23 mouse cellular contexts compared by ENCODE assay signal in genomic region chr15:98107230-98107629, GRCm38 (mm10). TPM values are rescaled to one million over a fixed set of nuclear protein-coding genes. Genes with fewer than 3 reads are reported as not detected.
DNase-seq lines count a peak whose midpoint lies in the region; ATAC-seq lines count a peak whose summit lies in the region.
"Had no signal": no experiment of that assay in that cellular context is flagged by ENCODE, and none has a peak within 500 bp of the region (broad histone marks: within the 10 kb centered on the region; RNA-seq: fewer than 3 reads in every experiment).

No protein-coding gene starts in this region.

- no peaks in the 10 kb centered on the region for H3K9me3 ChIP-seq in forebrain, embryonic 14.5 days (replicated peaks; ENCODE audit: control insufficient read depth, low read length)
- no peaks in the 10 kb centered on the region for H3K9me3 ChIP-seq in forebrain, embryonic 12.5 days
- no peaks in the 10 kb centered on the region for H3K9me3 ChIP-seq in liver, embryonic 12.5 days (replicated peaks)
- H3K9me3 ChIP-seq in intestine, embryonic 16.5 days (ENCODE audit: control insufficient read depth, low read length): no peaks in the 10 kb centered on the region
- H3K9me3 ChIP-seq in stomach, embryonic 15.5 days: no peaks in the 10 kb centered on the region
- H3K9me3 ChIP-seq: embryonic facial prominence, embryonic 12.5 days; heart, embryonic 13.5 days; limb, embryonic 15.5 days; megakaryocyte, embryonic 14.5 days had no signal

- H3K36me3 ChIP-seq in forebrain, embryonic 14.5 days (ENCODE audit: control insufficient read depth, insufficient read depth, low read length): peaks cover 4% of the 10 kb centered on the region; the same call in 1 of the 2 replicates
- H3K36me3 ChIP-seq in forebrain, embryonic 12.5 days (replicated peaks): peaks cover 4% of the 10 kb centered on the region
- H3K36me3 ChIP-seq in liver, embryonic 12.5 days: peaks cover 3% of the 10 kb centered on the region; the same call in 1 of the 2 replicates
- no peaks in the 10 kb centered on the region for H3K36me3 ChIP-seq in intestine, embryonic 16.5 days (ENCODE audit: control insufficient read depth, insufficient read depth, low read length)
- H3K36me3 ChIP-seq in stomach, embryonic 15.5 days: 0 out of 2 replicates have a peak, but pooled peaks cover 3% of the 10 kb centered on the region

- no peak for DNase-seq in forebrain, embryonic 14.5 days (ENCODE audit: low spot score)
- DNase-seq in liver: no peak
- DNase-seq in gastrocnemius, postnatal 14 days: no peak
- DNase-seq: adrenal gland, postnatal 14 days; B cell, adult 2 months; cerebellum, adult 2 months; kidney, adult 8-10 months; kidney, postnatal 36 days; thymus, postnatal 14 days had no signal

- no peak overlapping the region for H3K4me2 ChIP-seq in forebrain, embryonic 14.5 days (ENCODE audit: low read length)
- H3K4me2 ChIP-seq in forebrain, embryonic 12.5 days: no peak overlapping the region
- peak overlapping the region; percentile 90 for H3K4me2 ChIP-seq in liver, embryonic 12.5 days
- H3K4me2 ChIP-seq in intestine, embryonic 16.5 days (ENCODE audit: low read depth, low read length): peak overlapping the region; percentile 81
- peak overlapping the region; percentile 76; the same call in 1 of the 2 replicates for H3K4me2 ChIP-seq in stomach, embryonic 15.5 days

- intact Hi-C loops in gastrocnemius, postnatal 14 days (cut with DNase I; ENCODE audit: low total_unique reads): no loop called here

- peaks cover 13% of the 10 kb centered on the region; the same call in 1 of the 2 replicates for H3K4me1 ChIP-seq in forebrain, embryonic 14.5 days (ENCODE audit: control insufficient read depth, insufficient read depth, low read length)
- H3K4me1 ChIP-seq in forebrain, embryonic 12.5 days: peaks cover 26% of the 10 kb centered on the region
- H3K4me1 ChIP-seq in liver, embryonic 12.5 days: peaks cover 52% of the 10 kb centered on the region
- H3K4me1 ChIP-seq in intestine, embryonic 16.5 days (ENCODE audit: control insufficient read depth, insufficient read depth, low read length): peaks cover 14% of the 10 kb centered on the region
- H3K4me1 ChIP-seq in stomach, embryonic 15.5 days: peaks cover 12% of the 10 kb centered on the region; the same call in 1 of the 2 replicates

- H3K27ac ChIP-seq in forebrain, embryonic 14.5 days (ENCODE audit: low read depth, low read length): no peak overlapping the region
- no peak overlapping the region for H3K27ac ChIP-seq in forebrain, embryonic 12.5 days
- peak overlapping the region; percentile 75; the same call in 1 of the 2 replicates for H3K27ac ChIP-seq in liver, embryonic 12.5 days
- peak overlapping the region; percentile 70 for H3K27ac ChIP-seq in intestine, embryonic 16.5 days (ENCODE audit: low read length)
- 0 out of 2 replicates have a peak overlapping the region, but pooled peaks have one; percentile 36 for H3K27ac ChIP-seq in stomach, embryonic 15.5 days

- 78% methylated on average over 6 of the region's 6 CpGs for WGBS in forebrain, embryonic 14.5 days
- WGBS in forebrain, embryonic 12.5 days: 80% methylated on average over 6 of the region's 6 CpGs
- 71% methylated on average over 6 of the region's 6 CpGs for WGBS in liver, embryonic 12.5 days (ENCODE audit: insufficient replicate concordance)
- 61% methylated on average over 6 of the region's 6 CpGs for WGBS in intestine, embryonic 16.5 days
- 62% methylated on average over 6 of the region's 6 CpGs for WGBS in stomach, embryonic 15.5 days

- no peak for ATAC-seq in forebrain, embryonic 14.5 days
- no peak for ATAC-seq in forebrain, embryonic 12.5 days (ENCODE audit: low FRiP score)
- no peak for ATAC-seq in liver, embryonic 12.5 days
- ATAC-seq in intestine, embryonic 16.5 days: peak; percentile 65
- no peak for ATAC-seq in stomach, embryonic 15.5 days (ENCODE audit: insufficient read depth, low FRiP score, low read depth)
- no peak for ATAC-seq in monocyte, adult 5-6 weeks (replicated peaks; ENCODE audit: insufficient number of reproducible peaks, low FRiP score, low TSS enrichment, poor library complexity, severe bottlenecking)
- ATAC-seq: activated CD4-positive, CD25-positive, alpha-beta regulatory T cell, adult 4 months; lung, postnatal 0 days; Patski had no signal

- H3K9ac ChIP-seq in forebrain, embryonic 14.5 days (ENCODE audit: low read length): peak overlapping the region; percentile 84; the same call in 1 of the 2 replicates
- H3K9ac ChIP-seq in forebrain, embryonic 12.5 days: no peak overlapping the region
- H3K9ac ChIP-seq in liver, embryonic 12.5 days: 0 out of 2 replicates have a peak overlapping the region, but pooled peaks have one; percentile 14
- 0 out of 2 replicates have a peak overlapping the region, but pooled peaks have one; percentile 84 for H3K9ac ChIP-seq in intestine, embryonic 16.5 days (ENCODE audit: low read depth, low read length)
- H3K9ac ChIP-seq in stomach, embryonic 15.5 days: no peak overlapping the region
- H3K9ac ChIP-seq: limb, embryonic 15.5 days had no signal

- H3K4me3 ChIP-seq in forebrain, embryonic 14.5 days (ENCODE audit: low read depth, low read length): no peak overlapping the region
- H3K4me3 ChIP-seq in forebrain, embryonic 12.5 days (replicated peaks): no peak overlapping the region
- H3K4me3 ChIP-seq in liver, embryonic 12.5 days: no peak overlapping the region
- H3K4me3 ChIP-seq in intestine, embryonic 16.5 days (ENCODE audit: low read length): no peak overlapping the region; the same call in 1 of the 2 replicates
- 0 out of 2 replicates have a peak overlapping the region, but pooled peaks have one; percentile 69 for H3K4me3 ChIP-seq in stomach, embryonic 15.5 days (replicated peaks)

- H3K27me3 ChIP-seq in forebrain, embryonic 14.5 days (replicated peaks; ENCODE audit: control insufficient read depth, insufficient read depth, low read length): no peaks in the 10 kb centered on the region
- no peaks in the 10 kb centered on the region for H3K27me3 ChIP-seq in forebrain, embryonic 12.5 days
- H3K27me3 ChIP-seq in liver, embryonic 12.5 days (replicated peaks): no peaks in the 10 kb centered on the region
- H3K27me3 ChIP-seq in intestine, embryonic 16.5 days (replicated peaks; ENCODE audit: control insufficient read depth, insufficient read depth, low read length): no peaks in the 10 kb centered on the region
- no peaks in the 10 kb centered on the region for H3K27me3 ChIP-seq in stomach, embryonic 15.5 days (replicated peaks)
- H3K27me3 ChIP-seq: embryonic facial prominence, embryonic 12.5 days; limb, embryonic 15.5 days; megakaryocyte, embryonic 14.5 days had no signal

RNA-seq across cellular contexts. Expression of gene Senp1, which starts 13.7 kb away (rescaled TPM):
- polyA plus RNA-seq in forebrain, embryonic 14.5 days (2014; fragmentation: Nextera tagmentation; extraction: Ambion mirVana): 21.7 and 24.8 TPM in 2 replicates
- 39.6 and 44.3 TPM in 2 replicates for polyA plus RNA-seq in forebrain, embryonic 12.5 days (2016; fragmentation: Nextera tagmentation; extraction: Ambion mirVana)
- 27.8 and 28.4 TPM in 2 replicates for polyA plus RNA-seq in liver, embryonic 12.5 days (2016; fragmentation: Nextera tagmentation; extraction: Ambion mirVana)
- 18.0 and 20.2 TPM in 2 replicates for polyA plus RNA-seq in intestine, embryonic 16.5 days (2015; fragmentation: Nextera tagmentation; extraction: Ambion mirVana)
- polyA plus RNA-seq in stomach, embryonic 15.5 days (2015; fragmentation: Nextera tagmentation; extraction: Ambion mirVana): 27.9 and 29.0 TPM in 2 replicates
- 39.4 to 66.2 TPM (median 59.8 TPM) in 3 replicates for total RNA-seq in monocyte, adult 5-6 weeks (2017)
- 1 to 10 TPM; 6.8 to 7.0 TPM for total RNA-seq in gastrocnemius, postnatal 14 days (2021)

RNA-seq across cellular contexts. Expression of gene Pfkm, which starts 14.8 kb away (rescaled TPM):
- 65.0 and 73.6 TPM in 2 replicates for polyA plus RNA-seq in forebrain, embryonic 14.5 days (2014; fragmentation: Nextera tagmentation; extraction: Ambion mirVana)
- 52.5 and 56.6 TPM in 2 replicates for polyA plus RNA-seq in forebrain, embryonic 12.5 days (2016; fragmentation: Nextera tagmentation; extraction: Ambion mirVana)
- 28.8 and 30.3 TPM in 2 replicates for polyA plus RNA-seq in liver, embryonic 12.5 days (2016; fragmentation: Nextera tagmentation; extraction: Ambion mirVana)
- 30.5 and 31.7 TPM in 2 replicates for polyA plus RNA-seq in intestine, embryonic 16.5 days (2015; fragmentation: Nextera tagmentation; extraction: Ambion mirVana)
- polyA plus RNA-seq in stomach, embryonic 15.5 days (2015; fragmentation: Nextera tagmentation; extraction: Ambion mirVana): 28.3 and 31.0 TPM in 2 replicates
- total RNA-seq in monocyte, adult 5-6 weeks (2017): 2.6 to 3.4 TPM (median 3.3 TPM) in 3 replicates
- 1,000 to 10,000 TPM; 1,399 to 1,520 TPM for total RNA-seq in gastrocnemius, postnatal 14 days (2021)

RNA-seq across cellular contexts. Expression of gene Asb8, which starts 58.2 kb away (rescaled TPM):
- 60.5 and 62.2 TPM in 2 replicates for polyA plus RNA-seq in forebrain, embryonic 14.5 days (2014; fragmentation: Nextera tagmentation; extraction: Ambion mirVana)
- 38.4 and 44.8 TPM in 2 replicates for polyA plus RNA-seq in forebrain, embryonic 12.5 days (2016; fragmentation: Nextera tagmentation; extraction: Ambion mirVana)
- 25.6 and 25.9 TPM in 2 replicates for polyA plus RNA-seq in liver, embryonic 12.5 days (2016; fragmentation: Nextera tagmentation; extraction: Ambion mirVana)
- polyA plus RNA-seq in intestine, embryonic 16.5 days (2015; fragmentation: Nextera tagmentation; extraction: Ambion mirVana): 52.7 and 54.9 TPM in 2 replicates
- polyA plus RNA-seq in stomach, embryonic 15.5 days (2015; fragmentation: Nextera tagmentation; extraction: Ambion mirVana): 42.8 and 43.7 TPM in 2 replicates
- 21.4 to 28.3 TPM (median 21.7 TPM) in 3 replicates for total RNA-seq in monocyte, adult 5-6 weeks (2017)
- total RNA-seq in gastrocnemius, postnatal 14 days (2021): 100 to 1,000 TPM; 146 to 157 TPM

RNA-seq across cellular contexts. Expression of gene Ccdc184, which starts 59.7 kb away (rescaled TPM):
- 42.6 and 52.2 TPM in 2 replicates for polyA plus RNA-seq in forebrain, embryonic 14.5 days (2014; fragmentation: Nextera tagmentation; extraction: Ambion mirVana)
- polyA plus RNA-seq in forebrain, embryonic 12.5 days (2016; fragmentation: Nextera tagmentation; extraction: Ambion mirVana): 15.9 and 19.6 TPM in 2 replicates
- polyA plus RNA-seq in liver, embryonic 12.5 days (2016; fragmentation: Nextera tagmentation; extraction: Ambion mirVana): not detected in 2 replicates
- 1.4 and 1.7 TPM in 2 replicates for polyA plus RNA-seq in intestine, embryonic 16.5 days (2015; fragmentation: Nextera tagmentation; extraction: Ambion mirVana)
- 1.6 and 2.0 TPM in 2 replicates for polyA plus RNA-seq in stomach, embryonic 15.5 days (2015; fragmentation: Nextera tagmentation; extraction: Ambion mirVana)
- total RNA-seq in monocyte, adult 5-6 weeks (2017): not detected in 3 replicates
- total RNA-seq in gastrocnemius, postnatal 14 days (2021): not detected
- total RNA-seq: common myeloid progenitor, adult 5-6 weeks; neutrophil, adult 5-6 weeks had no signal
- polyA plus RNA-seq: Patski had no signal

Comparison
In these comparisons a context has a peak if more than half of its experiments do, and no peak if none do; other contexts are left out.
1. H3K9ac ChIP-seq: peak in forebrain, embryonic 14.5 days (single experiment), liver, embryonic 12.5 days (single experiment) and intestine, embryonic 16.5 days (single experiment); none in forebrain, embryonic 12.5 days (single experiment) and stomach, embryonic 15.5 days (single experiment).
2. H3K27ac ChIP-seq: peak in liver, embryonic 12.5 days (single experiment), intestine, embryonic 16.5 days (single experiment) and stomach, embryonic 15.5 days (single experiment); none in forebrain, embryonic 14.5 days (single experiment) and forebrain, embryonic 12.5 days (single experiment).
3. H3K4me2 ChIP-seq: peak in liver, embryonic 12.5 days (single experiment), intestine, embryonic 16.5 days (single experiment) and stomach, embryonic 15.5 days (single experiment); none in forebrain, embryonic 14.5 days (single experiment) and forebrain, embryonic 12.5 days (single experiment).